Mouse (Mus musculus) ES-CJ7 (cell line): Measurements from ENCODE around the gene Itgad.
A peak's percentile ranks its signal among the peaks of the same experiment; 100 is the strongest.
"Not testable (repeated sequence)": the region's sequence is repeated elsewhere in the genome, so short reads cannot be mapped to it uniquely, and the experiment has no call there.

Source experiments
- DNase-seq: peaks from one replicate; pipeline ENCODE4 v3.0.0; 2011; ENCODE audit warnings: low read depth, low spot score

Itgad gene

DNA sequence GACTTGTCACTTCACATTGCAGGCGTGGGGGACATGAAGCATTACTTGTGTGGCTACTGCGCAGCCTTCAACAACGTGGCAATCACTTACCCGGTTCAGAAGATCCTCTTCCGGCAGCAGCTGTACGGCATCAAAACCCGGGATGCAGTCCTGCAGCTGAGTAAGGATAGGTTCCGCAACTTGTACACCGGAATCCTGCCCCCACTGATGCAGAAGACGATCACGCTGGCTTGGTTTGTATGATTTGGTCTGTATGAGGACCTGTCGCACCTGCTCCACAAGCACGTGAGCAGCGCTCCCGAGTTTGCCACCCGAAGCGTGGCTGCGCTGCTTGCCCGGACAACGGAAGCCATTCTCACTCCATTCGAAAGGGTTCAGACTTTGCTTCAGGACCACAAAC lies at the start of gene Itgad:
Itgad (plus strand) TSS at position 301 of the 400 bp plus-strand sequence.
- DNase-seq, result no peak

DNA sequence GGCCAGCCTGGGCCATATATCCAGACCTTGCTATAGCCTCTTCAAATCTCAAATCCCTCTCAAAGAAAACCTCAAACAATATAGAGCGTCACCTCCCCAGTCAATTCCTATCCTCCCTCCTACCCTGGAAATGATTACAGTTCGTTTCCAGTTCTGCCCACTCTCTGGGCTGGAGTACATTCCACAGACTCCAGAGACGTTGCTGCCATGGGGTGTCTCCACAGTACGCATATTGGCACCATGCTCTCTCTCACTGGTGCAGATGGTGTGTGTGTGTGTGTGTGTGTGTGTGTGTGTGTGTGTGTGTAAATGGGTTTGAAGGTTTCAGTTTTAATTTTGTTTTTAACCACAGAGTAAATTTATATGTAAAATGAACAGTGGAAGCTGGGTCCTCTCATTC lies 48.9 kb upstream of the Itgad start:
- DNase-seq, result no peak

- DNase-seq, result no peak
Measured at GRCm38 (mm10) chr7:128107462-128107861, 46.7 kb upstream of the Itgad start.

DNA sequence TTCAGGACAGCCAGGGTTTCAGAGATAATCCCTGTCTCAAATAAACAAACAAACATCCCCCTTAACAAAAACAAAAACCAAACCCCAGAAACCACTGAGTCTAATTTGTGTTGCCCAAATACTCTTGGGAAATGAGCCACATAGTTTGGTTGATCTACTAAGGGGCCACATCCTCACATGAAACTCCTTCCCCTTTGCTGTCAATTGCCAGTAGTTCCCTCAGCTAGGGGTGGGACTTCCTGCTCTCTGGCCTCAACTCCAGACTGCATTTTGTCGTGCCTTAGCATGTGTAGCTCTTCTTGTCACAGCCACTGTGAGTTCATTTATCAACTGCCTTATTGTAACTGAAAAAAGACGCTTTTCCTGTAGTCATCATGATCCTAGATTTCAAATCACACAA lies 43.9 kb upstream of the Itgad start:
- peak; percentile 11 for DNase-seq

DNA sequence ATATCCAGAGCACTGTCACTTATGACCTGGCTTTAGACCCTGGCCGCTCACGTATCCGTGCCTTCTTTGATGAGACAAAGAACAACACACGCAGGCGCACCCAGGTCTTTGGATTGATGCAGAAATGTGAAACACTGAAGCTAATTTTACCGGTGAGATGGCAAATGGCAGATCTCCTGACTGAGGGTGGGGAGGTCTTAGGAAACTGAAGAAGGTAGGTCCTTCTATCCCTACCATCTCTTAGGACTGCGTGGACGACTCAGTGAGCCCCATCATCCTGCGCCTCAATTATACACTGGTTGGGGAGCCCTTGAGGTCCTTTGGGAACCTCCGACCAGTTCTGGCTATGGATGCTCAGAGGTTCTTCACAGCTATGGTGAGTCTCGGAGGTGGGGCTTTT lies 42.0 kb upstream of the Itgad start:
- DNase-seq, result no peak

- no peak for DNase-seq
Measured at GRCm38 (mm10) chr7:128114371-128115105, 39.6 kb upstream of the Itgad start.

DNA sequence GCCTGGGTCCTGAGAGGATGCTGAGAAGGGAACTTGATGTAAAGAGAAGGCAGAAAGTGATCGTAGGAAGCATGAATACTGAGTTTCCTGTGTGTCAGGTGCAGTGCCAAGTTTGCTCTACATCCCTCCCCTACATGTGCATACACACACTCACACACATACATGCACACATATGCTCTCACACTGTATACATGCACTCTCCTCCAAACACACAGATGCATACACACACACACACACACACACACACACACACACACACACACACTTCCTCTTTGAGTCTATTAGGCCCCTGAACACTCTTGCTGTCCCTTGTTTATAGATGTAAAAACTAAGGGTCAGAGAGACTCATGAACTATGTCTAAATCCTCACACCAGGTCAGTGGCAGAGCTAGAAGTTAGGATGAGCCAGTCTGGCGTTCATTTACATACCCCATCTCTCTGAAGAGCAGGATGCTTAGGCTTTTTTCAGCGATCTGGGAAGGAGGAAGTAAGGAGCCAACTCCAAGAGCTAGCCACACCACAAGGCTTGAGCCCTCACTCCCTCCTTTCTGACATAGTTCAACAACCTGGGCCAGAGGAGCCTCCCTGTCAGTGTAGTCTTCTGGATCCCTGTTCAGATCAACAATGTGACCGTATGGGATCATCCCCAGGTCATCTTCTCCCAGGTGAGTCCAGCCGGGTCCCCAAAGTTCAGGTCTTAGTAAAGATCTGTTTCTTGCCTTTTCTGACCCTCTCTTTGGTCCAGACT lies 38.8 kb upstream of the Itgad start:
- no peak for DNase-seq

DNA sequence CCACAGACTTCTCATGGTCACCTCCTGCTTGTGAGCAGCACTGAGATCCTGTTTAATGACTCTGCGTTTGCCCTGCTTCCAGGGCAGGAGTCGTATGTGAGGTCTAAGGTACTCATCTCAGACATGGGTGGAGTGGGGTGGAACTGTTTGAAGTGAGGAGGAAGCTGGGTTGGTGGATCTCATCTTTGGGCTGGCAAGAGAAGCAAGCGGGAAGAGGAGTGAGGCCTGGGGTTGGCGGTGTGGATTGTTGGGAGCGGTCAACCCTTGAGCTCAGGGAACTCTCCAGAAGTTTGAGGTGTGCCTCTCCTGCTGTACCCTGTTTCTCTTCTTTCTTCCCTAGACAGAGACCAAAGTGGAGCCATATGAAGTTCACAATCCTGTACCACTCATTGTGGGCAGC lies 37.8 kb upstream of the Itgad start:
- no peak for DNase-seq

DNA sequence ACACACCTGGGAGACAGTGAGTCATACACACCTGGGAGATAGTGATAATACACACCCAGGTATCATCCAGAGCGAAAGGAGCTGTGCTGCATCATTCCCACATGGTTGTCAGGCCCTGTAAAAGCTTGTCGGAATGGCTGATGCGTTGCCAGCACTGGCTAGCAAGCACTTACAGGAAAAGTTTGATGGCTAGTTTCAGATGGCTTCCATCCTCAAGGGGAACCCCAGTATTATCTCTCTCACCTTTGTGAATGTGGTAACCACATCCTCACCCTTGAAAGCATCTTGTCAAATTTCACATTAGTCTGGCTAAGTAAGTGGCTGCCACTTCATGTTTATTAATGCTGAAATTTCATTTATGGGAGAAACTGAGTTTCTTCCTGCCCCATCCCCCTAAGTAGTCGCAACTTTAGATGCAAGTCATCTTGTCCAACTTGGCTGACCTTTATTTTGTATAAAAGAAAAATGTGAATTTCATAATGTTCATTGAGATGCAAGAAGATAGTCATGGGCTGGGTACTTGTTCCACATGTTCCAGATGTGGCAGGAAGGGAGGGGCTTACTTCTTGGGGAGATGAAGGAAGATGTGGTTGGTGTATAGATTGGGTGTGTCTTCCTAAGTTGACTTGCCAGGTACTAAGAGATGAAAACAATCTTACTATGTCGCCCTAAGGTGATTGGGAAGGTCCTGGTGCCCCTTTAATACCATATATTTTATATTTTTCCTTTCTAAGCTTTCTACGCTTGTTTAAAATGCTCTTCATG lies 34.3 kb upstream of the Itgad start:
- no peak for DNase-seq

DNA sequence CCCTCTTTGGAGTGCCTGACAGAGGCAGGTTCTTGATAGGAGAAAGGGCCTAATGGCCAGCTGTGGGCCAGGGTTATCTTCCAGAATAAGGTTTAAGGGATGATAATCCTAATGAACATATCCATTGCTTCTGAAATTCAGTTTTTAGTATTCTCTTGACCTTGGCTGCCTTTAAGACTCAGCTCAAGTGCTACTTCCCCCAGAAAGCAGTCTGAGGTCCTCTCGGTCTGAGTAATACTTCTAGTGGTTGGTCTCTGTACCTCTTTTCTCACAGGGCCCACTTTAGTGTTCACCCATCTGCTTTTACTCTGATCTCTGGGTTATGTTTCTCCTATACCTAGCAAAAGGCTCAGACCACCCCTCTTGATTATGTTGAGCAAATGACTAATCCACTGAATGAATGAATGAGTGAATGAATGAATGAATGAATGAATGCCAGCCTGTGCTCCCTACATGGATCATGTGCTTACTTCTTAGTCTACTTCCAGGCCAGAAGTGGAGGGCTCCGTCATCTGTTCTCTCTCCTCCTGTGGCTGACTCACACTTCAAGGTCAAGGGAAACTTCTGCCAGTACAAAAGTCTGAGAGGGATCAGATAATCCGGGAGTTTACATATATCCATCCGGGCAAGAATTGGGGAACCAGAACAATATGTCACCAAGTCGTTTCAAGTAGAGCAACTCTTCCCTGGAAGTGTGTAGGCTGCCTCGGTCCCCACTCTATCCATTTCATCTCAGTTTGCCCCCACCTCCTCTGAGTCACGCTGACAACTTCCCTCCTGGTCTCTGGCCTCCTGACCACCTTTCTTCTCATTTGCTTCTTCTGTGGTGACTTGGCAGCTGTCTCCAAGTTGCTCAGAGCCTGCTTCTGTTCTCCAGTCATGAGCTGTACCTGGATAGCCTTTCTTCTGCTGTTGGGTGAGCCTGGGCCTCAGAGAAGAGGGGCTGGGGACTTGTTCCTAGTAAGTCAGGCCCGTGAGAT lies 25.1 kb upstream of the Itgad start, which contains the start of gene Itgax:
Itgax (plus strand) TSS at position 807 of the 980 bp plus-strand sequence.
- DNase-seq, result no peak

- DNase-seq, result no peak
Measured at GRCm38 (mm10) chr7:128132148-128132547, 22.0 kb upstream of the Itgad start.

DNA sequence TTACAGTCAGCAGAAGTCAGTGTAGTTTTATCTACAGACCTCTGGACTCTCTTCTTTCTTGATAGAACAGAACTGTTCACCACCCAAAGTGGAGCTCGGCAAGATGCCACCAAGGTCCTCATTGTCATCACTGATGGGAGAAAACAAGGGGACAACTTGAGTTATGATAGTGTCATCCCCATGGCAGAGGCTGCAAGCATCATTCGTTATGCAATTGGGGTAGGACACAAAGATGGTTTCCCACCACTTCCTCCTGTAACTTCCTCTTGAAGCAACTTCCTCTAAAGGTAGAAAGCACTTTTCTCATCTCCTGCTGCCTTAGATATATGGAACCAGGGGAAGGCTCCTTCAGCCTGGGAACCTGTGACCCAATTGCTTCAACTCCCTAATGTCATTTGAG lies 20.6 kb upstream of the Itgad start:
- DNase-seq, result no peak

DNA sequence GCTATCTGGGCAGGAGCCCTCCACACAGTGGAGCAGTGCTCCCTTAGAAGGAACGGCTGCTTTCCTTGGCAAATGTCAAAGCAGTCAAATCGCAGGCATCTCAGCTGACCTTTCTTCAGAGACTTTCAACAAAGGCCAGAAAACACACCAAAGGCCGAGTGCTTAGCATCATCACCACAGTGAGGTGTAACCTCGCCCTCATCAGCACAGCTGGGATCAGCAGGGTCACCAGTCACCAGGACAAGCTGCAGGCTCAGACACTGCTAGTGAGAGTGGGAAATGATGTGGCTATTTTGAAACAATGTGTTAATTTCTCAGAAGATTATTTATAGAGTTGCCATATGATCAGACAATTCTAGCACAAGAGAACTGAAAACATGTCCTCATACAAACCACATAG lies 17.2 kb upstream of the Itgad start:
- no peak for DNase-seq

DNA sequence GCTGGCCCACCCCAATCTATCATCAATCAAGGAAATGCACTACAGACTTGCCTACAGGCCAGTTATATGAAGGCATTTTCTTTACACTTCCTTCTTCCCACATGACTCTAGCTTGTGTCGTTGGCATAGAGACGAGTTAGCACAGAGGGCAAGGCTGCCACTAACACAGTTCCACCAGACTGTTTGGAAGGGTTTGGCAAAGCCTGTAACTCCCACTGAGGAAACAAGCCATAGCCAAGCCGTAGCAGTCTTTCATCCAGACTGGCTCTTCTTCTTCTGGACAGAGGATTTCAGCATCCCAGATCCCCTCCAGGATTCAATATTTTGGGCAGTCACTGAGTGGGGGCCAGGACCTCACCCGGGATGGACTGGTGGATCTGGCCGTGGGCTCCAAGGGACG lies 14.6 kb upstream of the Itgad start:
- DNase-seq, result no peak

DNA sequence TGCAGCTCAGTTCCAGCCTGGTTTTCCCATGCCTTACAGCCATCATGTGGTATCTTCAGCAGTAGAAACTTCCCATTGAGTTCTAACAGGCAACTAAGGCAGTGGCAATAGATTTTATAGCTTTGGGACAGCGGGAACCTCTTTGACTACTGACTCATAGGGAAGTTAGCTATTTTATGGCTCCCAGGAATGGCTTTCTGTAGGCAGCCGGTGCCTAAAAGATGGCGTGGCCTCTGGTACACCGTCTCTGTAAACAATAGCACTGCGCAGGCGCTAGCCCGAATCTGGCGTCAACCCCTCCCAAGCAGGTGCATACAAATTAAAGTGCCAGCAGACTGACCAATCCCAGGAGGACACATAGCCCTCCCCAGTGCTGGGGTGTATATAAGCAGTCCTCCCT lies 3.2 kb upstream of the Itgad start:
- no peak for DNase-seq

DNA sequence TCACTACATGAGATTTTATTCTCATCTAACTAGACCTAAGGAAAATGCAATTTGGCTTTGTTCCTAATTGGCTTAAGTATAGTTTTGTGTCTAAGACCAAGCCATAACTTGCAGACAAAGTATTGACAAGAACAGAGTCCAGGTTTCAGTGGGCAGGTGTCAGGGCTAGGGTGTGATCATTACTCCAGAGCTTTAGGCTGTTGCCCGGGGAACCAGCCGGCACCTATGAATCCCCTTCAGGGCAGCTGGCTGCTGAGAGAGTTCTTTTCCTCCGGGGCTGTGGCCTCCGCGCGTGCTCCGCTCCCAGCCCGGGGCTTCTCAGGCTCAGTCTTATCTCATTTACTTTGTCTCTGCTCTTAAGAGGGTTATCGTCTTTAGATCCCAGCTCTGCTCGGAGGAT lies 748 bp downstream of the Itgad start:
- no peak for DNase-seq

GRCm38 (mm10) chr7:128158688-128159354 lies 4.6 kb downstream of the Itgad start:
- DNase-seq, result not testable (repeated sequence)

DNA sequence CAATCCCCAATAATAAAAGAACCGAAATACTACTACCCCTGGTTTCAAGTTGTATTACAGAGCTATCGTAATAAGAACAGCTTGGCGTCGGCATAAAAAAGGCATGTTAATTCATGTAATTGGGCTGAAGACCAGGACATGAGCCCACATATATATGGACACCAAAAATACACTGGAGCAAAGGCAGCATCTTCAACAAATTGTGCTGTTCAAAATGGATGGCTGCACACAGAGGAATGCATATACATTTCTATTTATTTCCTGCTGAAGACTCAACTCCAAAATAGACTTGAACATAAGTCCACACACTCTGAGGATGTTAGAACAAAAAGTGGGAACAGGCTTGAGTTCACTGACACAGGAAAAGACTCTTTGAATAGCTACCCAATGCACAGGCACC lies 9.8 kb downstream of the Itgad start:
- DNase-seq, result no peak

GRCm38 (mm10) chr7:128166391-128166790 lies 12.2 kb downstream of the Itgad start:
- no peak for DNase-seq

- DNase-seq, result no peak
Measured at GRCm38 (mm10) chr7:128169996-128170395, 15.8 kb downstream of the Itgad start.

GRCm38 (mm10) chr7:128178385-128178784 lies 24.2 kb downstream of the Itgad start:
- no peak for DNase-seq
